Mouse (Mus musculus) neural tube, embryonic 13.5 days (tissue): Measurements from ENCODE around the gene Gm49711. TPM values are rescaled to one million over a fixed set of nuclear protein-coding genes. Genes with fewer than 3 reads are reported as not detected.

Source experiments
- ATAC-seq: fragments of 200-750 bp; cut with Nextera tagmentation; 2 replicates; pipeline ENCODE4 v1.8.0; 2017; ENCODE audit warnings: low read depth, mild to moderate bottlenecking, moderate TSS enrichment, moderate library complexity
- H3K27ac ChIP-seq: fragments of 300-500 bp; sonication (generic); replicated peaks from 2 replicates; pipeline ENCODE4 v1.5.1; 2015; ENCODE audit warnings: moderate library complexity, mild to moderate bottlenecking, inconsistent platforms
- H3K27me3 ChIP-seq: fragments of 300-500 bp; sonication (generic); 2 replicates; pipeline ENCODE4 v1.6.1; 2015; ENCODE audit warnings: mild to moderate bottlenecking, inconsistent platforms
- H3K36me3 ChIP-seq: fragments of 300-500 bp; sonication (generic); 2 replicates; pipeline ENCODE4 v1.6.1; 2015; ENCODE audit warnings: mild to moderate bottlenecking, inconsistent platforms
- H3K4me1 ChIP-seq: fragments of 300-500 bp; sonication (generic); replicated peaks from 2 replicates; pipeline ENCODE4 v1.6.1; 2015; ENCODE audit warnings: inconsistent platforms
- H3K4me2 ChIP-seq: fragments of 300-500 bp; sonication (generic); 2 replicates; pipeline ENCODE4 v1.6.1; 2015; ENCODE audit warnings: inconsistent platforms, mild to moderate bottlenecking, moderate library complexity
- H3K4me3 ChIP-seq: fragments of 300-500 bp; sonication (generic); 2 replicates; pipeline ENCODE4 v1.5.1; 2015; ENCODE audit warnings: mild to moderate bottlenecking, inconsistent platforms
- H3K9ac ChIP-seq: fragments of 300-500 bp; sonication (generic); 2 replicates; pipeline ENCODE4 v1.6.1; 2015; ENCODE audit warnings: moderate library complexity, mild to moderate bottlenecking, inconsistent platforms
- H3K9me3 ChIP-seq: fragments of 300-500 bp; sonication (generic); 2 replicates; pipeline ENCODE4 v1.6.1; 2016; ENCODE audit warnings: inconsistent platforms
- WGBS: fragments of 180-500 bp; shearing (Covaris S2); methylation state at CpG from one replicate; pipeline ENCODE4 v1.1.7; 2015; 5-methylcytosine and 5-hydroxymethylcytosine counted together
- polyA plus RNA-seq: library from polyadenylated mRNA; unstranded; fragments of >200 nt; fragmentation: Nextera tagmentation; extraction: Ambion mirVana; gene quantifications from 2 replicates; pipeline ENCODE4 v1.2.1, GENCODE M21; 2015

Gm49711 gene
- polyA plus RNA-seq, 1 experiment from 2014 or later, result 0.66 TPM

- H3K9ac ChIP-seq, result no peak overlapping the region
- no peak overlapping the region for H3K27ac ChIP-seq
- no peaks in the 10 kb centered on the region for H3K27me3 ChIP-seq
- 92% methylated on average over 7 of the region's 7 CpGs for WGBS
- no peak for ATAC-seq
- no peaks in the 10 kb centered on the region for H3K4me1 ChIP-seq
- H3K9me3 ChIP-seq, result no peaks in the 10 kb centered on the region
- H3K36me3 ChIP-seq, result no peaks in the 10 kb centered on the region
- no peak overlapping the region for H3K4me3 ChIP-seq
- H3K4me2 ChIP-seq, result no peak overlapping the region
Observed at GRCm38 (mm10) chr16:92039421-92039820, 18.7 kb upstream of the Gm49711 start.

GRCm38 (mm10) chr16:92039966-92040365 is 18.1 kb upstream of the Gm49711 start:
- H3K4me3 ChIP-seq, result no peak overlapping the region
- H3K36me3 ChIP-seq, result no peaks in the 10 kb centered on the region
- no peak overlapping the region for H3K4me2 ChIP-seq
- H3K9ac ChIP-seq, result no peak overlapping the region
- ATAC-seq, result no peak
- no peaks in the 10 kb centered on the region for H3K4me1 ChIP-seq
- H3K27ac ChIP-seq, result no peak overlapping the region
- no peaks in the 10 kb centered on the region for H3K27me3 ChIP-seq
- WGBS, result 96% methylated on average over 11 of the region's 11 CpGs
- no peaks in the 10 kb centered on the region for H3K9me3 ChIP-seq

GRCm38 (mm10) chr16:92051777-92052310 is 6.3 kb upstream of the Gm49711 start:
- Histone ChIP-seq H3K4me1 (no peaks in the 10 kb centered on the region; the same call in 1 of the 2 replicates), H3K27me3 (no peaks in the 10 kb centered on the region), H3K27ac (no peak overlapping the region), H3K9ac (no peak overlapping the region), H3K36me3 (no peaks in the 10 kb centered on the region), H3K4me3 (no peak overlapping the region), H3K9me3 (peaks cover 7% of the 10 kb centered on the region; the same call in 1 of the 2 replicates), H3K4me2 (no peak overlapping the region)
- 81% methylated on average over 7 of the region's 7 CpGs for WGBS
- ATAC-seq, result no peak

GRCm38 (mm10) chr16:92052569-92052968 is 5.5 kb upstream of the Gm49711 start:
- Histone ChIP-seq H3K4me3 (no peak overlapping the region), H3K27ac (no peak overlapping the region), H3K4me2 (no peak overlapping the region), H3K9me3 (peaks cover 7% of the 10 kb centered on the region; the same call in 1 of the 2 replicates), H3K27me3 (no peaks in the 10 kb centered on the region), H3K36me3 (no peaks in the 10 kb centered on the region), H3K4me1 (peaks cover 7% of the 10 kb centered on the region; the same call in 1 of the 2 replicates), H3K9ac (no peak overlapping the region)
- 83% methylated on average over 10 of the region's 10 CpGs for WGBS
- ATAC-seq, result no peak

GRCm38 (mm10) chr16:92056711-92057110 is 1.4 kb upstream of the Gm49711 start:
- H3K9me3 ChIP-seq, result peaks cover 7% of the 10 kb centered on the region; the same call in 1 of the 2 replicates
- H3K27me3 ChIP-seq, result no peaks in the 10 kb centered on the region
- peaks cover 33% of the 10 kb centered on the region for H3K4me1 ChIP-seq
- no peak for ATAC-seq
- H3K4me3 ChIP-seq, result no peak overlapping the region
- H3K27ac ChIP-seq, result no peak overlapping the region
- 63% methylated on average over 2 of the region's 2 CpGs for WGBS
- no peak overlapping the region for H3K9ac ChIP-seq
- no peak overlapping the region for H3K4me2 ChIP-seq
- peaks cover 11% of the 10 kb centered on the region for H3K36me3 ChIP-seq

- H3K4me1 ChIP-seq, result peaks cover 37% of the 10 kb centered on the region
- H3K36me3 ChIP-seq, result peaks cover 19% of the 10 kb centered on the region
- 7% methylated on average over 11 of the region's 11 CpGs for whole genome bisulfite sequencing
- peak overlapping the region; percentile 84 for H3K4me2 ChIP-seq
- H3K27me3 ChIP-seq, result no peaks in the 10 kb centered on the region
- H3K9me3 ChIP-seq, result peaks cover 7% of the 10 kb centered on the region; the same call in 1 of the 2 replicates
- peak overlapping the region; percentile 92 for H3K4me3 ChIP-seq
- ATAC-seq, result peak; percentile 74
- peak overlapping the region; percentile 92 for H3K27ac ChIP-seq
- H3K9ac ChIP-seq, result peak overlapping the region; percentile 92
Observed at GRCm38 (mm10) chr16:92057456-92057851, 662 bp upstream of the Gm49711 start.

- Histone ChIP-seq H3K36me3 (peaks cover 31% of the 10 kb centered on the region), H3K4me3 (peak overlapping the region; percentile 92), H3K27ac (peak overlapping the region; percentile 92), H3K27me3 (no peaks in the 10 kb centered on the region), H3K4me2 (peak overlapping the region; percentile 84), H3K9me3 (0 out of 2 replicates have a peak, but pooled peaks cover 3% of the 10 kb centered on the region), H3K9ac (peak overlapping the region; percentile 92), H3K4me1 (peaks cover 37% of the 10 kb centered on the region)
- WGBS, result 1% methylated on average over 45 of the region's 63 CpGs
- peak; percentile 64 for ATAC-seq
Observed at GRCm38 (mm10) chr16:92058644-92059620, 816 bp downstream of the Gm49711 start.

- Histone ChIP-seq H3K36me3 (peaks cover 34% of the 10 kb centered on the region), H3K27ac (no peak overlapping the region), H3K4me3 (peak overlapping the region; percentile 92), H3K27me3 (no peaks in the 10 kb centered on the region), H3K4me1 (peaks cover 37% of the 10 kb centered on the region), H3K9me3 (no peaks in the 10 kb centered on the region), H3K4me2 (peak overlapping the region; percentile 84), H3K9ac (peak overlapping the region; percentile 60)
- 69% methylated on average over 3 of the region's 3 CpGs for WGBS
- no peak for ATAC-seq
Observed at GRCm38 (mm10) chr16:92060213-92060612, 2.1 kb downstream of the Gm49711 start.

GRCm38 (mm10) chr16:92061586-92061985 is 3.5 kb downstream of the Gm49711 start:
- Histone ChIP-seq H3K4me1 (peaks cover 37% of the 10 kb centered on the region), H3K27me3 (no peaks in the 10 kb centered on the region), H3K4me2 (no peak overlapping the region), H3K9me3 (no peaks in the 10 kb centered on the region), H3K9ac (no peak overlapping the region), H3K27ac (no peak overlapping the region), H3K36me3 (peaks cover 41% of the 10 kb centered on the region), H3K4me3 (no peak overlapping the region)
- 95% methylated on average over 7 of the region's 7 CpGs for WGBS
- ATAC-seq, result no peak

GRCm38 (mm10) chr16:92062832-92063231 is 4.7 kb downstream of the Gm49711 start:
- Histone ChIP-seq H3K9ac (no peak overlapping the region), H3K4me1 (peaks cover 30% of the 10 kb centered on the region), H3K27me3 (no peaks in the 10 kb centered on the region), H3K9me3 (no peaks in the 10 kb centered on the region), H3K4me3 (no peak overlapping the region), H3K27ac (no peak overlapping the region), H3K4me2 (no peak overlapping the region), H3K36me3 (peaks cover 48% of the 10 kb centered on the region)
- 95% methylated on average over 1 of the region's 1 CpGs for WGBS
- no peak for ATAC-seq

GRCm38 (mm10) chr16:92064801-92065200 is 6.7 kb downstream of the Gm49711 start:
- H3K27me3 ChIP-seq, result no peaks in the 10 kb centered on the region
- WGBS, result 92% methylated on average over 2 of the region's 2 CpGs
- no peak overlapping the region for H3K4me2 ChIP-seq
- H3K9me3 ChIP-seq, result no peaks in the 10 kb centered on the region
- H3K9ac ChIP-seq, result no peak overlapping the region
- no peak overlapping the region for H3K27ac ChIP-seq
- no peak overlapping the region for H3K4me3 ChIP-seq
- ATAC-seq, result no peak
- peaks cover 59% of the 10 kb centered on the region for H3K36me3 ChIP-seq
- peaks cover 22% of the 10 kb centered on the region for H3K4me1 ChIP-seq

GRCm38 (mm10) chr16:92070338-92070737 is 12.2 kb downstream of the Gm49711 start:
- H3K9ac ChIP-seq, result no peak overlapping the region
- peaks cover 49% of the 10 kb centered on the region for H3K36me3 ChIP-seq
- H3K27ac ChIP-seq, result no peak overlapping the region
- H3K4me3 ChIP-seq, result no peak overlapping the region
- no peaks in the 10 kb centered on the region for H3K9me3 ChIP-seq
- no peaks in the 10 kb centered on the region for H3K4me1 ChIP-seq
- no peak for ATAC-seq
- H3K27me3 ChIP-seq, result no peaks in the 10 kb centered on the region
- no peak overlapping the region for H3K4me2 ChIP-seq
- 95% methylated on average over 8 of the region's 8 CpGs for WGBS
